Mouse (Mus musculus) midbrain, embryonic 11.5 days (tissue): ENCODE measurements at regions not wholly inside any gene's neighbourhood (a gene's known extent, or its start where the extent isn't known, plus 50 kb on each side); places are given as distances from the start of the nearest gene placed in this dataset.
A peak's percentile ranks its signal among the peaks of the same experiment; 100 is the strongest.

ENCODE experiments used
- ATAC-seq: fragments of 200-750 bp; cut with Nextera tagmentation; 2 replicates; pipeline ENCODE4 v1.8.0; 2017; ENCODE audit warnings: moderate TSS enrichment, moderate library complexity; ENCODE audit not compliant: low FRiP score
- DNase-seq: peaks from one replicate; pipeline ENCODE4 v3.0.0; 2015; ENCODE audit warnings: low spot score; ENCODE audit errors: missing footprints
- H3K27ac ChIP-seq: fragments of 300-500 bp; sonication (generic); 2 replicates; pipeline ENCODE4 v1.5.1; 2014; ENCODE audit warnings: low read depth, low read length
- H3K27me3 ChIP-seq: fragments of 300-500 bp; sonication (generic); 2 replicates; pipeline ENCODE4 v1.6.1; 2014; ENCODE audit warnings: mild to moderate bottlenecking, low read length, moderate library complexity, mixed read lengths; ENCODE audit not compliant: control insufficient read depth, insufficient read depth
- H3K36me3 ChIP-seq: fragments of 300-500 bp; sonication (generic); 2 replicates; pipeline ENCODE4 v1.6.1; 2014; ENCODE audit warnings: mild to moderate bottlenecking, low read length, moderate library complexity, mixed read lengths; ENCODE audit not compliant: control insufficient read depth, insufficient read depth
- H3K4me1 ChIP-seq: fragments of 300-500 bp; sonication (generic); 2 replicates; pipeline ENCODE4 v1.6.1; 2014; ENCODE audit warnings: low read length; ENCODE audit not compliant: control insufficient read depth, insufficient read depth
- H3K4me2 ChIP-seq: fragments of 300-500 bp; sonication (generic); 2 replicates; pipeline ENCODE4 v1.6.1; 2014; ENCODE audit warnings: mild to moderate bottlenecking, moderate library complexity
- H3K4me3 ChIP-seq: fragments of 300-500 bp; sonication (generic); 2 replicates; pipeline ENCODE4 v1.5.1; 2014; ENCODE audit warnings: low read depth, low read length
- H3K9ac ChIP-seq: fragments of 300-500 bp; sonication (generic); 2 replicates; pipeline ENCODE4 v1.6.1; 2014; ENCODE audit warnings: low read length
- H3K9me3 ChIP-seq: fragments of 300-500 bp; sonication (generic); 2 replicates; pipeline ENCODE4 v1.6.1; 2016; ENCODE audit warnings: low read length; ENCODE audit not compliant: control insufficient read depth
- WGBS: fragments of 180-500 bp; shearing (Covaris S2); extraction: QIAGEN DNeasy Blood & Tissue Kit; methylation state at CpG from one replicate; pipeline ENCODE4 v1.1.7; 2014; 5-methylcytosine and 5-hydroxymethylcytosine counted together

DNA sequence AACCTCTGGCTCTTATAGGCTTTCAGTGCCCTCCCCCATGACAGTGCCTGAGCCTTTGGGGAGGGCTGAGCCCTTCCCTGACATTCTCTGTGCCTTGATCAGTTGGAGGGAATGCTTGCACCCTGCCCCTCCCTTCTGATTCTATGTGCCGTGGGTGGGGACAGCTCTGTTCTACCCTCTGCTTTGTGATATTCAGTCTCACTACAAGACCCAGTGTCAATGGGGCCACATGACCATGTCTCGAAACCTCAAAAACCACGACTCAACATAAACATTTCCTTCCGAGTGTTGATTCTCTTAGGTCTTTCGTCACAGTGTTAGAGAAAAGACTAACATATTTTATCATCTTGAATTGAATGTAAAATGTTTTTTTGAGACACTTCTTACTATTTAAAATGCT is 188.3 kb upstream of the Zfp507 start:
- Histone ChIP-seq H3K9me3 (no peaks in the 10 kb centered on the region), H3K4me1 (no peaks in the 10 kb centered on the region), H3K4me2 (no peak overlapping the region), H3K27me3 (no peaks in the 10 kb centered on the region), H3K4me3 (no peak overlapping the region), H3K36me3 (no peaks in the 10 kb centered on the region), H3K9ac (no peak overlapping the region), H3K27ac (no peak overlapping the region)
- WGBS = 85% methylated on average over 5 of the region's 5 CpGs
- DNase-seq (peak; percentile 59), ATAC-seq (no peak)

- ATAC-seq (no peak), DNase-seq (peak; percentile 41)
- H3K4me2 ChIP-seq = no peak overlapping the region
- H3K4me3 ChIP-seq = no peak overlapping the region
- H3K27me3 ChIP-seq = no peaks in the 10 kb centered on the region
- H3K4me1 ChIP-seq = no peaks in the 10 kb centered on the region
- no peak overlapping the region for H3K27ac ChIP-seq
- H3K36me3 ChIP-seq = no peaks in the 10 kb centered on the region
- H3K9me3 ChIP-seq = no peaks in the 10 kb centered on the region
- H3K9ac ChIP-seq = no peak overlapping the region
- WGBS = 85% methylated on average over 8 of the region's 8 CpGs
These were observed 186.7 kb upstream of the Zfp507 start for GRCm38 (mm10) chr7:35989456-35989855.

GRCm38 (mm10) chr7:35988449-35989109 is 185.8 kb upstream of the Zfp507 start:
- Histone ChIP-seq H3K4me1 (no peaks in the 10 kb centered on the region), H3K9ac (no peak overlapping the region), H3K9me3 (no peaks in the 10 kb centered on the region), H3K27me3 (no peaks in the 10 kb centered on the region), H3K4me2 (no peak overlapping the region), H3K27ac (no peak overlapping the region), H3K4me3 (no peak overlapping the region), H3K36me3 (no peaks in the 10 kb centered on the region)
- 82% methylated on average over 13 of the region's 13 CpGs for WGBS
- ATAC-seq (no peak), DNase-seq (no peak)

GRCm38 (mm10) chr7:35977986-35978385 is 175.2 kb upstream of the Zfp507 start:
- DNase-seq (no peak), ATAC-seq (no peak)
- no peak overlapping the region for H3K27ac ChIP-seq
- no peak overlapping the region for H3K9ac ChIP-seq
- H3K27me3 ChIP-seq = no peaks in the 10 kb centered on the region
- no peaks in the 10 kb centered on the region for H3K4me1 ChIP-seq
- 93% methylated on average over 9 of the region's 9 CpGs for WGBS
- no peak overlapping the region for H3K4me3 ChIP-seq
- H3K9me3 ChIP-seq = no peaks in the 10 kb centered on the region
- no peak overlapping the region for H3K4me2 ChIP-seq
- H3K36me3 ChIP-seq = no peaks in the 10 kb centered on the region

- DNase-seq (peak; percentile 88), ATAC-seq (no peak)
- Histone ChIP-seq H3K27ac (no peak overlapping the region), H3K36me3 (no peaks in the 10 kb centered on the region), H3K4me2 (no peak overlapping the region), H3K9ac (no peak overlapping the region), H3K9me3 (no peaks in the 10 kb centered on the region), H3K27me3 (no peaks in the 10 kb centered on the region), H3K4me1 (no peaks in the 10 kb centered on the region; the same call in 1 of the 2 replicates), H3K4me3 (no peak overlapping the region)
- 15% methylated on average over 5 of the region's 5 CpGs for WGBS
These were observed 155.9 kb upstream of the Zfp507 start for GRCm38 (mm10) chr7:35958731-35959130.

DNA sequence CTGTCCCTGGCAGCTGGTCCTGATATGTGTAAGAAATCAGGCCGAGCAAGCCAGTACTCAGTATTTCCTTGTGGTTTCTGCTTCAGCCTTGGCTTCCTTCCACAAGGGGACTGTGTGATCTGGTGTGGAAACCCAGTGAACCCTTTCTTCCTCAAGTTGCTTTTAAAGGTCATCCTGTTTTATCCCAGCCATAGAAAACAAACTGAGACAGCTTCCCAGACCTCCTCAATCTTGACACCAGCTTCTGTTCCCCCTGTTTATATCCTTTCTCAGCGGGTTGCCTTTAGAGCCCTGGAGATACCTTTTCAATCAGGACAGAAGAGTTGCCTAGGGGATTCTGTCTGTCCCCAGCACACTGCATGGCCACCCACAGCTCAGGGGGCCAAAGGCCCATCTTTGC is 155.2 kb upstream of the Zfp507 start:
- ATAC-seq (no peak), DNase-seq (peak; percentile 88)
- WGBS = 13% methylated on average over 2 of the region's 2 CpGs
- H3K27ac ChIP-seq = no peak overlapping the region
- H3K4me1 ChIP-seq = no peaks in the 10 kb centered on the region; the same call in 1 of the 2 replicates
- no peak overlapping the region for H3K9ac ChIP-seq
- no peaks in the 10 kb centered on the region for H3K27me3 ChIP-seq
- no peaks in the 10 kb centered on the region for H3K36me3 ChIP-seq
- H3K4me2 ChIP-seq = no peak overlapping the region
- no peaks in the 10 kb centered on the region for H3K9me3 ChIP-seq
- H3K4me3 ChIP-seq = no peak overlapping the region

DNA sequence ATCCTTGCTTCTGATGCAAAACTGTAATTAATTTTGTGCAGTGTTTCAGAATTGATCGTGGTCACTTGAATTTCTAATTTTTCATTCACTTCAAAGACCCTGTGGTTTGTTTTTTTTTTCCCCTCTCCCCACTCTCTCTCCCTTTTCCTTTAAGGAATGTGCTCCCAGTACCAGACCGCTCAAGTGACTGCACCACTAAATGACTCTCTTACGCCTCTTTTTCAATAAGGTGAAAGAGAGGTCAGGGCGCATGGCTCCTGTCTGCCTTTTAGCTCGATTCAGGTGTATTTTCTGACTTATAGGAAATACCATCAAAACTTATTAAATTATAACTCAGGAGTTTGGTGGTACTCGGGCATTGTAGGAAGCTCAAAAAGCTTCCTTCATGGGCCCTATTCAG is 146.0 kb upstream of the Zfp507 start:
- DNase-seq = no peak
- no peak overlapping the region for H3K9ac ChIP-seq
- H3K27me3 ChIP-seq = no peaks in the 10 kb centered on the region
- peak overlapping the region; percentile 41 for H3K4me2 ChIP-seq
- H3K27ac ChIP-seq = no peak overlapping the region
- peaks cover 4% of the 10 kb centered on the region; the same call in 1 of the 2 replicates for H3K4me1 ChIP-seq
- ATAC-seq = peak; percentile 22; the same call in 1 of the 2 replicates
- no peak overlapping the region for H3K4me3 ChIP-seq
- WGBS = 17% methylated on average over 6 of the region's 6 CpGs
- H3K9me3 ChIP-seq = no peaks in the 10 kb centered on the region
- no peaks in the 10 kb centered on the region for H3K36me3 ChIP-seq

GRCm38 (mm10) chr7:35948389-35948788 is 145.6 kb upstream of the Zfp507 start:
- Histone ChIP-seq H3K9ac (peak overlapping the region; percentile 25; the same call in 1 of the 2 replicates), H3K4me3 (no peak overlapping the region; the same call in 1 of the 2 replicates)
- DNase-seq = peak; percentile 90

GRCm38 (mm10) chr7:35941086-35941485 is 138.3 kb upstream of the Zfp507 start:
- H3K9ac ChIP-seq = no peak overlapping the region
- H3K4me3 ChIP-seq = no peak overlapping the region
- no peaks in the 10 kb centered on the region for H3K27me3 ChIP-seq
- H3K27ac ChIP-seq = no peak overlapping the region
- H3K36me3 ChIP-seq = no peaks in the 10 kb centered on the region
- no peaks in the 10 kb centered on the region for H3K9me3 ChIP-seq
- H3K4me2 ChIP-seq = no peak overlapping the region
- DNase-seq = no peak
- WGBS = 89% methylated on average over 3 of the region's 3 CpGs
- no peaks in the 10 kb centered on the region; the same call in 1 of the 2 replicates for H3K4me1 ChIP-seq
- ATAC-seq = no peak

More at GRCm38 (mm10) chr7:35948389-35948788, 145.6 kb upstream of the Zfp507 start:
- Histone ChIP-seq H3K9me3 (no peaks in the 10 kb centered on the region), H3K27me3 (no peaks in the 10 kb centered on the region), H3K27ac (no peak overlapping the region), H3K36me3 (no peaks in the 10 kb centered on the region), H3K4me1 (peaks cover 4% of the 10 kb centered on the region; the same call in 1 of the 2 replicates), H3K4me2 (peak overlapping the region; percentile 41)
- WGBS = under 1% methylated on average over 13 of the region's 13 CpGs
- ATAC-seq = peak; percentile 83
